Mouse (Mus musculus) thymus, postnatal 10 days (tissue): ENCODE data around the gene Adam1b.
"Not testable (repeated sequence)": the region's sequence is repeated elsewhere in the genome, so short reads cannot be mapped to it uniquely, and the experiment has no call there.

ENCODE experiments used
- DNase-seq, 2 experiments: peaks; one replicate each; pipeline ENCODE4 v3.0.0; 2021; ENCODE audit warnings: low spot score in 2 of 2

Adam1b gene

GRCm38 (mm10) chr5:121503231-121503630 lies at the start of gene Adam1b:
TSS of gene Adam1b (minus strand) at chr5:121503435.
- peak; percentile 11 to 20 for DNase-seq

- no peak for DNase-seq
Measured at GRCm38 (mm10) chr5:121549196-121549595, 46.0 kb upstream of the Adam1b start.

- DNase-seq: no peak
Measured at GRCm38 (mm10) chr5:121547084-121547483, 43.8 kb upstream of the Adam1b start.

- peak; percentile 14 to 39 for DNase-seq
Measured at GRCm38 (mm10) chr5:121546530-121546895, 43.3 kb upstream of the Adam1b start.

GRCm38 (mm10) chr5:121545793-121546529 lies 42.7 kb upstream of the Adam1b start, which contains the start of gene Mapkapk5:
TSS of gene Mapkapk5 (minus strand) at chr5:121545905.
- DNase-seq: peak; percentile 94 to 97

- DNase-seq: peak; percentile 41 to 48
Measured at GRCm38 (mm10) chr5:121544910-121545792, 41.9 kb upstream of the Adam1b start, which contains the start of the genes Adam1a and Gm42878. TSS of gene Adam1a (minus strand) at chr5:121545482. TSS of gene Gm42878 (minus strand) at chr5:121545482.

GRCm38 (mm10) chr5:121543370-121543769 lies 40.1 kb upstream of the Adam1b start:
- no peak for DNase-seq

- no peak for DNase-seq
Measured at GRCm38 (mm10) chr5:121541235-121541634, 38.0 kb upstream of the Adam1b start.

- no peak for DNase-seq
Measured at GRCm38 (mm10) chr5:121540066-121540465, 36.8 kb upstream of the Adam1b start.

- DNase-seq: no peak
Measured at GRCm38 (mm10) chr5:121537588-121537987, 34.4 kb upstream of the Adam1b start.

GRCm38 (mm10) chr5:121536921-121537555 lies 33.8 kb upstream of the Adam1b start:
- DNase-seq: no peak

- DNase-seq: no peak
Measured at GRCm38 (mm10) chr5:121535116-121535515, 31.9 kb upstream of the Adam1b start.

- peak in 1 of 2 experiments; percentile 19 for DNase-seq
Measured at GRCm38 (mm10) chr5:121534521-121534920, 31.3 kb upstream of the Adam1b start.

GRCm38 (mm10) chr5:121526961-121527360 lies 23.7 kb upstream of the Adam1b start:
- no peak for DNase-seq

GRCm38 (mm10) chr5:121526526-121526925 lies 23.3 kb upstream of the Adam1b start:
- no peak for DNase-seq

- DNase-seq: no peak
Measured at GRCm38 (mm10) chr5:121525774-121526450, 22.7 kb upstream of the Adam1b start.

- DNase-seq: not testable (repeated sequence)
Measured at GRCm38 (mm10) chr5:121519758-121520157, 16.5 kb upstream of the Adam1b start.

GRCm38 (mm10) chr5:121518983-121519382 lies 15.7 kb upstream of the Adam1b start:
- DNase-seq: no peak

- DNase-seq: no peak
Measured at GRCm38 (mm10) chr5:121510009-121510408, 6.8 kb upstream of the Adam1b start.

- DNase-seq: no peak
Measured at GRCm38 (mm10) chr5:121506846-121507245, 3.6 kb upstream of the Adam1b start.

GRCm38 (mm10) chr5:121501424-121501996 lies 1.7 kb downstream of the Adam1b start:
- DNase-seq: not testable (repeated sequence)
